Mouse (Mus musculus) liver, postnatal 0 days (tissue): ENCODE data around the gene Gm45021. TPM values are rescaled to one million over a fixed set of nuclear protein-coding genes. Genes with fewer than 3 reads are reported as not detected.

Experiments
- ATAC-seq: fragments of 200-750 bp; cut with Nextera tagmentation; 2 replicates; pipeline ENCODE4 v1.8.0; 2017; ENCODE audit warnings: mild to moderate bottlenecking, moderate library complexity
- DNase-seq: peaks from one replicate; pipeline ENCODE4 v3.0.0-alpha.2; 2016
- H3K27ac ChIP-seq: fragments of 300-500 bp; sonication (generic); 2 replicates; pipeline ENCODE4 v1.5.1; 2014; ENCODE audit warnings: antibody characterized with exemption, moderate library complexity, mild to moderate bottlenecking, low read depth
- H3K27me3 ChIP-seq: fragments of 300-500 bp; sonication (generic); 2 replicates; pipeline ENCODE4 v1.6.1; 2014; ENCODE audit warnings: low read length, control low read depth, mixed read lengths; ENCODE audit not compliant: insufficient read depth
- H3K36me3 ChIP-seq: fragments of 300-500 bp; sonication (generic); replicated peaks from 2 replicates; pipeline ENCODE4 v1.6.1; 2014; ENCODE audit warnings: mild to moderate bottlenecking, control low read depth, low read length, moderate library complexity, mixed read lengths; ENCODE audit not compliant: insufficient read depth
- H3K4me1 ChIP-seq: fragments of 300-500 bp; sonication (generic); 2 replicates; pipeline ENCODE4 v1.6.1; 2014; ENCODE audit warnings: antibody characterized with exemption, mild to moderate bottlenecking, control low read depth; ENCODE audit not compliant: insufficient read depth
- H3K4me2 ChIP-seq: fragments of 300-500 bp; sonication (generic); 2 replicates; pipeline ENCODE4 v1.6.1; 2014; ENCODE audit warnings: low read depth, mild to moderate bottlenecking, low read length, moderate library complexity, mixed read lengths
- H3K4me3 ChIP-seq: fragments of 300-500 bp; sonication (generic); 2 replicates; pipeline ENCODE4 v1.5.1; 2014; ENCODE audit warnings: low read depth, low read length
- H3K9ac ChIP-seq: fragments of 300-500 bp; sonication (generic); replicated peaks from 2 replicates; pipeline ENCODE4 v1.6.1; 2014; ENCODE audit warnings: mild to moderate bottlenecking, moderate library complexity
- H3K9me3 ChIP-seq: fragments of 300-500 bp; sonication (generic); 2 replicates; pipeline ENCODE4 v1.6.1; 2016; ENCODE audit warnings: mild to moderate bottlenecking, control low read depth, low read length, mixed read lengths
- CTCF ChIP-seq: sonication (generic); IDR thresholded peaks from 2 replicates; pipeline ENCODE4 v1.5.1; 2016; ENCODE audit warnings: antibody characterized with exemption, low read depth
- EP300 ChIP-seq: IDR thresholded peaks from 2 replicates; pipeline ENCODE4 v1.6.1; 2016; ENCODE audit warnings: antibody characterized with exemption, low read depth, mild to moderate bottlenecking
- WGBS: fragments of 180-500 bp; shearing (Covaris S2); extraction: QIAGEN DNeasy Blood & Tissue Kit; methylation state at CpG from one replicate; pipeline ENCODE4 v1.1.7; 2014; ENCODE audit not compliant: insufficient replicate concordance; 5-methylcytosine and 5-hydroxymethylcytosine counted together
- polyA plus RNA-seq: library from polyadenylated mRNA; unstranded; fragments of >200 nt; fragmentation: Nextera tagmentation; extraction: Ambion mirVana; gene quantifications from 2 replicates; pipeline ENCODE4 v1.2.1, GENCODE M21; 2015

Gene Gm45021
- polyA plus RNA-seq, 1 experiment from 2014 or later = not detected

DNA sequence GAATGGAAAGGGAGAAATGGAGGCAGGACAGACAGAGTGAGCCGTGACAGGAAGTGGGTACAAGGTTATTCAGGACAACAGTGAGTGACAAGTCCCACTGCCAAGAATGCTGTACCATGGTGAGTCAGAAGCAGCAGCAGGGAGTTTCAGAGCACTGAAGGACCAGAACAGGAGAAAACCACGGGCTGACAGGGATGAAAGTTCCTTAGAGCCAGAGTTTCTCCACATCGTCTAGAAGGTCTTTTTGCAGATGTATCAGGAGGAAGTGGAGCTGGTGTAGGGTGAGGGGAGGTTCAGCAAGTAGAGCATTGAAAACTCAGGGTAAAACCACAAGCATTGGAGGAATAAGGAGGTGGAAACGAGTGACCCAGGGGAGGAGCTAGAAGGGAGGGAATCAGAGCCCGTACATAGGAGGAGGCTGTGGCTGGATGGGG lies 10.2 kb upstream of the Gm45021 start:
- no peak overlapping the region for H3K4me3 ChIP-seq
- peak overlapping the region; percentile 55 for H3K27ac ChIP-seq
- DNase-seq (no peak), ATAC-seq (no peak)
- no peaks in the 10 kb centered on the region for H3K27me3 ChIP-seq
- no peaks in the 10 kb centered on the region for H3K4me1 ChIP-seq
- H3K9me3 ChIP-seq = no peaks in the 10 kb centered on the region
- TF ChIP-seq EP300 = no peak
- TF ChIP-seq CTCF = no peak
- WGBS = 13% methylated on average over 5 of the region's 5 CpGs
- H3K4me2 ChIP-seq = 0 out of 2 replicates have a peak overlapping the region, but pooled peaks have one; percentile 13
- H3K36me3 ChIP-seq = no peaks in the 10 kb centered on the region
- H3K9ac ChIP-seq = no peak overlapping the region

DNA sequence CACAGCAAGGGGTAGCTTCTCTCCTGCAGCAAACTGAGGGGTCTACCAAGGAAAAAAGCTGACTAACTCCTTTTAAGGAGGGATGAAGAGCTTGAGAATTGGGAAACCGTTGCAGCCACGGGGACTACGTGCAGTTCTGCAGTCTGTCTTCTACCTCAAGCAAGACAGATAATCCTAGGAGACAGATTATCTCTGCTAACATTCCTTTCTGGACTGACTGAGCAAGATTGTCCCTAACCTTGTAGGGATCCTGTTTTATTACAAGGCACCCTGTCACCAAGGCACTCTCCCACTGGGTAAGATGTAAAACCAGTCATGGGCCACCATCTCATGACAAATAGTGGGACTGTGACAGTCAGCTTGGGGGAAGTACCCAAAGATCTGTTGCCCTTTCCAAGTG lies 8.2 kb upstream of the Gm45021 start:
- DNase-seq (no peak), ATAC-seq (no peak)
- Histone ChIP-seq H3K4me2 (no peak overlapping the region), H3K9ac (no peak overlapping the region), H3K27ac (no peak overlapping the region), H3K4me3 (no peak overlapping the region), H3K36me3 (no peaks in the 10 kb centered on the region), H3K4me1 (no peaks in the 10 kb centered on the region), H3K27me3 (no peaks in the 10 kb centered on the region), H3K9me3 (peaks cover under 1% of the 10 kb centered on the region; the same call in 1 of the 2 replicates)
- WGBS = 57% methylated on average over 3 of the region's 3 CpGs
- TF ChIP-seq EP300 (no peak), CTCF (no peak)

DNA sequence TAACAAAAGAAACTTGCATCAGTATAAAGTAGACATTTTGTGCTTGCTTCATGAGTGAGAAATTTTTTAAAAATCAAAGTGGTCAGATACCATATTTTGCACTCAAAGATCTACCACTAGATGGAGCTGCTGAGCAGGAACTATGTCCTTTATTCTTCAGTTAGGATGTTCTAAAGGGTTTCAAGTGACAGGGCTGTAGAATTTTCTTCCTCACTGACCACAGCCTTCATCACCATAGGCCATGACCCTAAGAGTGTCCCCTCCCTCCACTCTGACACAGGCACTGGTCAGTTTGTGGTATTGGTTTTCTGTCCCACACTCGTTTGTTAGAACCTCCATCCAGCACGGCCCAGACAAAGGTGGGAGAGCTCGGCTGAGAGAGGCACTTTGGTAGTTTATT lies 7.4 kb upstream of the Gm45021 start:
- no peak for DNase-seq
- no peaks in the 10 kb centered on the region for H3K36me3 ChIP-seq
- no peaks in the 10 kb centered on the region for H3K27me3 ChIP-seq
- no peak overlapping the region for H3K9ac ChIP-seq
- no peak for TF ChIP-seq EP300
- TF ChIP-seq CTCF = peak; percentile 80
- ATAC-seq = no peak
- no peak overlapping the region for H3K4me3 ChIP-seq
- no peak overlapping the region for H3K4me2 ChIP-seq
- no peak overlapping the region for H3K27ac ChIP-seq
- 64% methylated on average over 3 of the region's 3 CpGs for WGBS
- no peaks in the 10 kb centered on the region for H3K4me1 ChIP-seq
- H3K9me3 ChIP-seq = peaks cover 2% of the 10 kb centered on the region; the same call in 1 of the 2 replicates

DNA sequence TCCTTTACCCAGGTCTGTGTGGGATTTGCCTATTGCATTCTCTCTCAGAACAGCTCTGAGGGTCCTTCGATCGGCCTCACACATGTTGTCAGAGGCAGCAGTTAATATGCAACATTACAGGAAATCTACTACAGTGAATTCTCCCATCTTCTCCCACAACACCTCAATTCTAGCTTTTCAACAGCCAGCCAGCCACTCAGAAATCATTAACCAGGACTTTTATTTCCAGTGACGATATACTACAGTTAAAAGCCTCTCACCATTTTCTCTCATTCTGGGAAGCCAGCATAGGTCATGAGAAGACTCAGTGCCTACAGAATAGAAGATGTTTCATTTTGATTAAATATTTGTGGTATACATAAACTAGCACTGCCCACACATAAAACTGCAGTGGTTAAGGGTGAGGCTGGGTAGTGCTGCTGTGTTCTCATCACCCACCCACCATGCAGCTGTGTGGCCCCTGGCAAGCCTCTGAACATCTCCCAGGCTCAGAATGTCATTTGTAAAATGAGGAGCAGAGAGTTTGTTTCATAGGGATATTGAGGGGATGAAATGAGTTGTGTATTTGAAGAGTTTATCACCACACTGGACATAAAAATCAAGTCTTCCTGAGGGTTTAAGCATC lies 1.9 kb downstream of the Gm45021 start:
- 0 out of 2 replicates have a peak, but pooled peaks cover under 1% of the 10 kb centered on the region for H3K9me3 ChIP-seq
- H3K4me1 ChIP-seq = peaks cover 17% of the 10 kb centered on the region
- DNase-seq (no peak), ATAC-seq (no peak)
- 60% methylated on average over 3 of the region's 3 CpGs for WGBS
- H3K36me3 ChIP-seq = peaks cover 3% of the 10 kb centered on the region; the same call in 1 of the 2 replicates
- no peak overlapping the region for H3K9ac ChIP-seq
- H3K4me3 ChIP-seq = no peak overlapping the region
- peak overlapping the region; percentile 80 for H3K27ac ChIP-seq
- 0 out of 2 replicates have a peak overlapping the region, but pooled peaks have one; percentile 24 for H3K4me2 ChIP-seq
- TF ChIP-seq EP300 = no peak
- no peak for TF ChIP-seq CTCF
- H3K27me3 ChIP-seq = no peaks in the 10 kb centered on the region

- Histone ChIP-seq H3K9me3 (no peaks in the 10 kb centered on the region), H3K4me1 (peaks cover 17% of the 10 kb centered on the region), H3K4me3 (no peak overlapping the region), H3K27me3 (no peaks in the 10 kb centered on the region), H3K4me2 (0 out of 2 replicates have a peak overlapping the region, but pooled peaks have one; percentile 24), H3K27ac (peak overlapping the region; percentile 80), H3K36me3 (peaks cover 8% of the 10 kb centered on the region), H3K9ac (no peak overlapping the region)
- 51% methylated on average over 6 of the region's 6 CpGs for WGBS
- TF ChIP-seq EP300 (no peak), CTCF (no peak)
- ATAC-seq (no peak), DNase-seq (no peak)
Observed at GRCm38 (mm10) chr6:48591871-48592270, 2.5 kb downstream of the Gm45021 start.

DNA sequence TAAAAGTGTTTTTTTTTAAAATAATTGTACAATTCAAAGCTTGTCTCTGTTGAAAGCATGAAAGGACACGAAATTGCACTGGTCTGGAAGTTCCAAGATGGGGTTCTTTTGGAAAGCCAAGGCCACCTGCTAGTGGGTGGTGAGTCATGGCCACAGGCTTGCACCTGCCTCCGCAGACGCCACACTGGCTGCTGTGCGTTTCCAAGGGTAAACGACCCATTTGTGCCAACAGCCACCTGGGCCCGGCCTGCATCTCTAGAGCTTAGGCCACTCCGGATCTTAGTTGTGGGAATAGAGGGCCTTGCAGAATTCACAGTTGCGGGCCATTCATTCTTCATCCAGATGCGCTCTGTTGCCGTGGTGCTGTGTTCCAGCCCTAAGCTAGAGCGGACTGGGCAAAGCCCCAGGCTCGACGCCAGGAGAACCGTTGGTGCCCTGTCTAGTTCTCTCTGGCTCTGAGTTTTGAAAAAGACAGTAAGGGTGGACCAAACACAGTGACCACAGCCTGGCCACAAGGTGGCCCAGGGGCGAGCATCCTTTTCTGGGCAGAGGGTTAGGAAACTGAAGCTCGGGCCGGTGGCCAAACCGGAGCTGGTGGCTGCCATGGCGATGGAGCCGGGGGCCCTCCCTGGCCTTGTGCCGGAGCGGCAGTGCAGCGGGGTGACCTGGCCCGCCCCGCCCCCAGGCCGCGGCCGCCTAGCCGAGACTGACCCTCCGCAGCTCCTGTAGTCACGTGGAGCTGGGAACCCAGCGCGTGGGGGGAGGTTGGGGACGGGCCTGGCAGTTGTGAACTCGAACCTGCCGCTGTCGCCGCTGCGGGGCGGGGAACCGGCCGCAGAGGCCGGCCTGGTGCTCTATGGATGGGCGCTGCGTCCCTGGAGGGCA lies 4.0 kb downstream of the Gm45021 start, which contains the start of the genes Repin1 and Gm44965:
Gene Repin1, plus strand, starts transcription at position 726 of the 885 bp plus-strand sequence.
Gene Gm44965, plus strand, starts transcription at position 784 of the 885 bp plus-strand sequence.
- TF ChIP-seq EP300 (no peak), CTCF (peak; percentile 52)
- DNase-seq = peak; percentile 91
- 9% methylated on average over 45 of the region's 45 CpGs for WGBS

More for the DNA sequence above, 4.0 kb downstream of the Gm45021 start, which contains the start of the genes Repin1 and Gm44965:
- Histone ChIP-seq H3K36me3 (peaks cover 20% of the 10 kb centered on the region), H3K4me1 (peaks cover 17% of the 10 kb centered on the region), H3K9me3 (no peaks in the 10 kb centered on the region), H3K4me3 (peak within 1 kb of the TSS; percentile 71), H3K4me2 (peak within 1 kb of the TSS; percentile 85), H3K27ac (peak within 1 kb of the TSS; percentile 96), H3K27me3 (no peaks in the 10 kb centered on the region), H3K9ac (peak within 1 kb of the TSS; percentile 81)
- ATAC-seq = peak; percentile 90
